Mouse (Mus musculus): ENCODE data around the gene Asz1. TPM values are rescaled to one million over a fixed set of nuclear protein-coding genes. Genes with fewer than 3 reads are reported as not detected.

Asz1 gene
- total and polyA plus RNA-seq, 3 experiments = not detected

DNA sequence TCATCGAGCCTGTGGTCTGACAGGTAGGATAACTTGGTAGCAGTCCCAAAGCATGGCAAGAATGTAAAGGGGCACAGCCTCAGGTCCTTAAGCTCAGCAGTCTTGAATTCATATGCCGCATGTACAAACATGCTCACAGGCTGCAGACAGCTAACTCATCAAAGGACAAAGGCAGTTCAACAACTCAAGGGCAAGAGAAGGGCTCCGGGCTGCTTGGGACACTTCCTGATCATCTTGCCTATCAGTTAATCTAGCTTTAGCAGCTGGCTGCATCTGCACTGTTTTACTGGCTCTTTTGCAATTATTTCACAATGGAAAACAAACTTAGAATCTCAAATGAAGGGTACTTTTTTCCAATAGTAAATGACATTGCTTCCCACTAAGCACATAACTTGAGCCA, 101.5 kb downstream of the Asz1 start:
- no peak for DNase-seq (ENCODE audit: low read depth, low spot score)
- no peaks in the 10 kb centered on the region for H3K79me2 ChIP-seq (ENCODE audit: control insufficient read depth, insufficient read depth, low read length, poor library complexity)
- H3K4me3 ChIP-seq (ENCODE audit: control insufficient read depth in 1 of 2, insufficient read depth in 1 of 2, low read depth in 2 of 2, low read length in 2 of 2) = no peak overlapping the region
- H3K36me3 ChIP-seq (ENCODE audit: control insufficient read depth in 1 of 2, insufficient read depth in 2 of 2, low read length in 2 of 2) = no peaks in the 10 kb centered on the region
- no peak overlapping the region for H3K27ac ChIP-seq (ENCODE audit: control insufficient read depth, low read depth, low read length)
- no peaks in the 10 kb centered on the region for H3K4me1 ChIP-seq (ENCODE audit: control insufficient read depth in 1 of 2, insufficient read depth in 2 of 2, low read length in 2 of 2)
- TF ChIP-seq MAX (IDR thresholded peaks at IDR 0.05; ENCODE audit: low read length) (no peak), KAT2A (conservative IDR thresholded peaks at IDR 0.05; ENCODE audit: low read depth, low read length) (no peak), NRF1 (IDR thresholded peaks at IDR 0.05; ENCODE audit: insufficient read depth, low read depth, low read length, poor library complexity, severe bottlenecking) (no peak), ZC3H11A (IDR thresholded peaks at IDR 0.05; ENCODE audit: low read depth, low read length) (no peak), MEF2A (IDR thresholded peaks at IDR 0.05; ENCODE audit: extremely low read depth, insufficient replicate concordance, low read depth, low read length, poor library complexity, severe bottlenecking) (no peak), TBP (IDR thresholded peaks at IDR 0.05; ENCODE audit: low read depth, low read length) (no peak), MYC (IDR thresholded peaks at IDR 0.05; ENCODE audit: low read depth, low read length) (no peak), ELF1 (IDR thresholded peaks at IDR 0.05; ENCODE audit: low read depth, low read length) (no peak), JUND (IDR thresholded peaks at IDR 0.05; ENCODE audit: low read depth, low read length) (no peak), CTCF (IDR thresholded peaks at IDR 0.05 in 2 of 3, conservative IDR thresholded peaks at IDR 0.05 in 1 of 3; ENCODE audit: control insufficient read depth in 1 of 3, insufficient read depth in 1 of 3, low read depth in 2 of 3, low read length in 3 of 3, poor library complexity in 1 of 3, severe bottlenecking in 1 of 3) (no peak), TAL1 (IDR thresholded peaks at IDR 0.05; ENCODE audit: low read length) (no peak), SMC3 (IDR thresholded peaks at IDR 0.05; ENCODE audit: low read depth, low read length) (no peak), RCOR1 (IDR thresholded peaks at IDR 0.05; ENCODE audit: low read depth, low read length) (no peak), UBTF (IDR thresholded peaks at IDR 0.05; ENCODE audit: borderline replicate concordance, insufficient read depth, low read depth, low read length) (no peak)
- no peaks in the 10 kb centered on the region for H3K9me3 ChIP-seq (replicated peaks; ENCODE audit: insufficient read depth, low read length)
- H3K27me3 ChIP-seq (ENCODE audit: control insufficient read depth in 1 of 2, insufficient read depth in 2 of 2, low read length in 2 of 2) = no peaks in the 10 kb centered on the region; a peak in 1 of 4 replicates
- no peak overlapping the region for H3K9ac ChIP-seq (ENCODE audit: control insufficient read depth, low read depth, low read length, poor library complexity, severe bottlenecking)

DNA sequence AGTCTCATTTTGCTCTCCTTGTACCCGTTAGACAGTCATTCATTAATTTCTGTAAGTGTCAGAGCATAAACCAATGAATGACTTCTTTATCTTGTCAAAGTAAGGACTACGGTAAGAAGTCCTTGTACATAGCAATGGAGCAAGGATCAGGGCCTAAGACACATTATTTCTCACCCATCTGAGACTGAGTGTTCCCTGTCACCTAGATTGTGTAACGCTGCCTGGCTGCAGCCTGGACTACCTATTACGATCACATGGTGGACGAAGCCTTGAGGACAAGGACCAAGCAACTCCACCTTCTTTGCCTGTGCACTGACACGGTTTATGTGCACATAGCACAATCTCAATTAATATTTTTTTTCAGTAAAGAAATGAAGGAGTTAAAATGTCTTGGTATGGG, 106.8 kb downstream of the Asz1 start:
- H3K27me3 ChIP-seq (ENCODE audit: control insufficient read depth in 1 of 2, insufficient read depth in 2 of 2, low read length in 2 of 2) = peaks cover 0 to 1% of the 10 kb centered on the region in 2 experiments; a peak in 3 of 4 replicates
- H3K79me2 ChIP-seq (ENCODE audit: control insufficient read depth, insufficient read depth, low read length, poor library complexity) = no peaks in the 10 kb centered on the region
- no peak overlapping the region for H3K27ac ChIP-seq (ENCODE audit: control insufficient read depth, low read depth, low read length)
- H3K4me3 ChIP-seq (ENCODE audit: control insufficient read depth in 1 of 2, insufficient read depth in 1 of 2, low read depth in 2 of 2, low read length in 2 of 2) = no peak overlapping the region
- no peaks in the 10 kb centered on the region for H3K9me3 ChIP-seq (replicated peaks; ENCODE audit: insufficient read depth, low read length)
- no peak for DNase-seq (ENCODE audit: low read depth, low spot score)
- H3K9ac ChIP-seq (ENCODE audit: control insufficient read depth, low read depth, low read length, poor library complexity, severe bottlenecking) = no peak overlapping the region
- TF ChIP-seq RCOR1 (IDR thresholded peaks at IDR 0.05; ENCODE audit: low read depth, low read length) (no peak), JUND (IDR thresholded peaks at IDR 0.05; ENCODE audit: low read depth, low read length) (no peak), MAX (IDR thresholded peaks at IDR 0.05; ENCODE audit: low read length) (no peak), TCF12 (IDR thresholded peaks at IDR 0.05; ENCODE audit: low read depth, low read length) (no peak), E2F4 (IDR thresholded peaks at IDR 0.05; ENCODE audit: borderline replicate concordance, low read depth, low read length) (no peak), USF1 (IDR thresholded peaks at IDR 0.05; ENCODE audit: low read depth, low read length) (no peak), POLR2AphosphoS2 (IDR thresholded peaks at IDR 0.05; ENCODE audit: low read length) (no peak), EP300 (IDR thresholded peaks at IDR 0.05; ENCODE audit: low read depth in 1 of 2, low read length in 2 of 2) (no peak), NRF1 (IDR thresholded peaks at IDR 0.05; ENCODE audit: insufficient read depth, low read depth, low read length, poor library complexity, severe bottlenecking) (no peak), BHLHE40 (IDR thresholded peaks at IDR 0.05; ENCODE audit: borderline replicate concordance, low read depth, low read length) (no peak), TBP (IDR thresholded peaks at IDR 0.05; ENCODE audit: low read depth, low read length) (no peak), MAFK (IDR thresholded peaks at IDR 0.05; ENCODE audit: borderline replicate concordance, low read depth, low read length) (no peak), CHD1 (IDR thresholded peaks at IDR 0.05; ENCODE audit: low read depth, low read length) (no peak), GABPA (IDR thresholded peaks at IDR 0.05; ENCODE audit: low read depth, low read length) (no peak), HCFC1 (IDR thresholded peaks at IDR 0.05; ENCODE audit: low read depth, low read length) (no peak), USF2 (IDR thresholded peaks at IDR 0.05; ENCODE audit: borderline replicate concordance in 1 of 2, insufficient read depth in 1 of 2, low read depth in 1 of 2, low read length in 2 of 2) (no peak), POLR2AphosphoS5 (IDR thresholded peaks at IDR 0.05; ENCODE audit: borderline replicate concordance, low read depth, low read length) (no peak), NELFE (IDR thresholded peaks at IDR 0.05; ENCODE audit: low read depth, low read length) (no peak), CTCF (IDR thresholded peaks at IDR 0.05 in 2 of 3, conservative IDR thresholded peaks at IDR 0.05 in 1 of 3; ENCODE audit: control insufficient read depth in 1 of 3, insufficient read depth in 1 of 3, low read depth in 2 of 3, low read length in 3 of 3, poor library complexity in 1 of 3, severe bottlenecking in 1 of 3) (no peak), POLR2A (IDR thresholded peaks at IDR 0.05; ENCODE audit: control insufficient read depth in 1 of 2, insufficient read depth in 1 of 2, low read depth in 1 of 2, low read length in 2 of 2, poor library complexity in 1 of 2) (no peak)
- no peaks in the 10 kb centered on the region for H3K4me1 ChIP-seq (ENCODE audit: control insufficient read depth in 1 of 2, insufficient read depth in 2 of 2, low read length in 2 of 2)
- H3K36me3 ChIP-seq (ENCODE audit: control insufficient read depth in 1 of 2, insufficient read depth in 2 of 2, low read length in 2 of 2) = no peaks in the 10 kb centered on the region

Data from MEL (cell line).